Mouse (Mus musculus) heart, postnatal 25 days (tissue): Measurements from ENCODE around the gene Hist1h2bk. TPM values are rescaled to one million over a fixed set of nuclear protein-coding genes. Genes with fewer than 3 reads are reported as not detected.
"Not testable (repeated sequence)": the region's sequence is repeated elsewhere in the genome, so short reads cannot be mapped to it uniquely, and the experiment has no call there.

Source experiments
- DNase-seq: peaks from one replicate; pipeline ENCODE4 v3.0.0; 2022; ENCODE audit warnings: low spot score
- intact Hi-C: fragments of 180-260 bp; cut with DNase I; formaldehyde crosslinking; loops from one replicate; pipeline ENCODE4 v1.15.1; 2025
- microRNA-seq: library from miRNA; unstranded; fragments of <30 nt; microRNA quantifications from one replicate; pipeline ENCODE4 v1.2.0, GENCODE M21; 2022
- total RNA-seq, 2 experiments: library from RNA; stranded (reverse); gene quantifications; 2 replicates each; pipeline ENCODE4 v1.2.3; 2021

Gene Hist1h2bk
- total RNA-seq, 2 experiments from 2014 or later: 17.2 to 23.4 TPM

GRCm38 (mm10) chr13:22051523-22051859 lies 15.8 kb downstream of the Hist1h2bk start:
- DNase-seq: no peak
- intact Hi-C loops: no loop called here

DNA sequence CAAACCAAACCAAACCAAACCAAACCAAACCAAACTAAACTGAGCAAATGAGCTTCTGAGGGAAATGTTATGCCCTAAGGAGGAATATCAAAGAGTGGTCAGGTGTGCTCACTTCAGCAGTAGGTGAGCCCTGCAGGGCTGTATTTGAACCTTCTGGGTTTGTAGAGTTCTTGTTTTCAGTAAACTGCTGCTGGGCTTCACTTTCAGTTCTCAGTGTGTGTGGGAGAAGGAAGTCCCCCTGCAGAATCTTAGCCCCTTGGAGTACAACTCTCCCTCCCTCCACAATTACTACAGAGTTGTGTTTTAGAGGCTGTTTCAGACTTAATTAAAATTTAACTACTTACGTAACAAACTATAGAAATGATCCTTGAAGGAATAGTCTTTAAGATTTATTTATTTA lies 18.1 kb downstream of the Hist1h2bk start:
- intact Hi-C loops: no loop called here
- no peak for DNase-seq

- intact Hi-C loops: no loop called here
- no peak for DNase-seq
Measured at GRCm38 (mm10) chr13:22061422-22061821, 25.8 kb downstream of the Hist1h2bk start.

DNA sequence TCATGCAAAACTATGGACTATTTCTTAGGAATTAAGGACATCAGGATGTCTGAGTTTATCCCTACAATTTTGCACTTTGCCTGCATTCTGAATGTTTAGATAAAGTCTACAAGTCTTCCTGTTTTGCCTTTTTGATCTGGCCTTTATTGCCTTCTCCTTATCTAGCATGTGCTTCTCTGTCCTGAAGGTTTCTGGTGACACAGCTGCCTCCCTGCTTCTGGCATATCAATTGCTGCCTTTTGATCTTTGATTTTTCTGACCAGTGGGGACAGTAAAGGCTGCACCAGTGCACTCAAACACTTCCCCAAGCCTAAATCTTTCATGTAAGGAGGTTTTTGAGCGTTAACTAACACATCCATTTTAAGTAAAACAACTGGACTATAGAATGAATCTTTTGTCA lies 27.8 kb downstream of the Hist1h2bk start:
- intact Hi-C loops: no loop called here
- no peak for DNase-seq

- intact Hi-C loops: not testable (repeated sequence)
Measured at GRCm38 (mm10) chr13:22084140-22084539, 48.5 kb downstream of the Hist1h2bk start, which contains the start of gene Vmn1r188. Vmn1r188 (plus strand) TSS chr13:22084440.

More at GRCm38 (mm10) chr13:22084140-22084539, 48.5 kb downstream of the Hist1h2bk start, which contains the start of gene Vmn1r188:
- not testable (repeated sequence) for DNase-seq

Small RNA genes within 50 kb of the gene (microRNA-seq; reads per million reads assigned to microRNA genes)
- gene Gm26300 (not detected), gene Gm44390 (not detected), gene Gm44486 (not detected)

Other genes starting within 250 kb of the Hist1h2bk start
- under 1 TPM; 0.84 to 0.94 TPM for gene Hist1h2an, start 248.7 kb upstream of the Hist1h2bk start, total RNA-seq
- gene Hist1h2bp, start 248.4 kb upstream of the Hist1h2bk start, total RNA-seq: 1 to 10 TPM; 6.4 to 6.8 TPM
- 10 to 100 TPM; 35.4 to 36.4 TPM for gene Hist1h2bq, start 225.7 kb upstream of the Hist1h2bk start, total RNA-seq
- gene Hist1h2ao, start 225.4 kb upstream of the Hist1h2bk start, total RNA-seq: not detected
- 10 to 100 TPM; 55.1 to 84.9 TPM for gene Hist1h4m, start 224.1 kb upstream of the Hist1h2bk start, total RNA-seq
- 10 to 100 TPM; 13.5 to 14.9 TPM for gene Hist1h4n, start 203.7 kb upstream of the Hist1h2bk start, total RNA-seq
- gene Hist1h2ap, start 202.4 kb upstream of the Hist1h2bk start, total RNA-seq: 10 to 100 TPM; 21.9 to 30.1 TPM
- 10 to 100 TPM; 35.6 to 36.4 TPM for gene Hist1h2br, start 202.1 kb upstream of the Hist1h2bk start, total RNA-seq
- under 1 TPM; 0.56 to 0.68 TPM for gene Zfp184, start 90.8 kb upstream of the Hist1h2bk start, total RNA-seq
- not detected for gene Pom121l2, start 54.7 kb upstream of the Hist1h2bk start, total RNA-seq
- gene Prss16, start 26.1 kb upstream of the Hist1h2bk start, total RNA-seq: not detected
- 10 to 100 TPM; 32.9 to 34.9 TPM for gene Hist1h2ah, start 302 bp upstream of the Hist1h2bk start, total RNA-seq
- gene Hist1h4i, start 5.5 kb downstream of the Hist1h2bk start, total RNA-seq: 10 to 100 TPM; 17.8 to 19.0 TPM
- gene Hist1h2ag, start 7.1 kb downstream of the Hist1h2bk start, total RNA-seq: 10 to 100 TPM in 1 of 2 experiments, 1 to 10 TPM in 1; 7.9 to 12.1 TPM
- 10 to 100 TPM in 1 of 2 experiments, 1 to 10 TPM in 1; 5.6 to 14.3 TPM for gene Hist1h2bj, start 7.3 kb downstream of the Hist1h2bk start, total RNA-seq
- gene Vmn1r188, start 48.6 kb downstream of the Hist1h2bk start, total RNA-seq: not detected
- not detected for gene Vmn1r189, start 70.0 kb downstream of the Hist1h2bk start, total RNA-seq
- not detected for gene Vmn1r191, start 148.1 kb downstream of the Hist1h2bk start, total RNA-seq
- not detected for gene Vmn1r192, start 155.3 kb downstream of the Hist1h2bk start, total RNA-seq
- gene Vmn1r193, start 187.3 kb downstream of the Hist1h2bk start, total RNA-seq: not detected
- not detected for gene Vmn1r194, start 208.3 kb downstream of the Hist1h2bk start, total RNA-seq
- not detected for gene Vmn1r195, start 234.7 kb downstream of the Hist1h2bk start, total RNA-seq